Mouse (Mus musculus) heart, embryonic 16.5 days (tissue): ENCODE results near the gene Faf2. TPM values are rescaled to one million over a fixed set of nuclear protein-coding genes. Genes with fewer than 3 reads are reported as not detected.

Source experiments
- ATAC-seq: fragments of 200-750 bp; cut with Nextera tagmentation; replicated peaks from 2 replicates; pipeline ENCODE4 v1.8.0; 2017; ENCODE audit warnings: moderate number of reproducible peaks; ENCODE audit not compliant: insufficient read depth, low FRiP score; ENCODE audit errors: extremely low read depth
- H3K27ac ChIP-seq: fragments of 300-500 bp; sonication (generic); 2 replicates; pipeline ENCODE4 v1.5.1; 2014; ENCODE audit warnings: mild to moderate bottlenecking, low read length, control low read depth, moderate library complexity
- H3K27me3 ChIP-seq: fragments of 300-500 bp; sonication (generic); 2 replicates; pipeline ENCODE4 v1.6.1; 2014; ENCODE audit warnings: low read length, mixed read lengths; ENCODE audit not compliant: control insufficient read depth, insufficient read depth
- H3K36me3 ChIP-seq: fragments of 300-500 bp; sonication (generic); 2 replicates; pipeline ENCODE4 v1.6.1; 2014; ENCODE audit not compliant: control insufficient read depth, insufficient read depth
- H3K4me1 ChIP-seq: fragments of 300-500 bp; sonication (generic); 2 replicates; pipeline ENCODE4 v1.6.1; 2014; ENCODE audit warnings: low read length, mixed read lengths; ENCODE audit not compliant: control insufficient read depth, insufficient read depth
- H3K4me2 ChIP-seq: fragments of 300-500 bp; sonication (generic); 2 replicates; pipeline ENCODE4 v1.6.1; 2014; ENCODE audit warnings: low read depth, mild to moderate bottlenecking, control low read depth, low read length
- H3K4me3 ChIP-seq: fragments of 300-500 bp; sonication (generic); 2 replicates; pipeline ENCODE4 v1.5.1; 2014; ENCODE audit warnings: mild to moderate bottlenecking, control low read depth, low read length
- H3K9ac ChIP-seq: fragments of 300-500 bp; sonication (generic); 2 replicates; pipeline ENCODE4 v1.6.1; 2014; ENCODE audit warnings: low read length, control low read depth
- H3K9me3 ChIP-seq: fragments of 300-500 bp; sonication (generic); replicated peaks from 2 replicates; pipeline ENCODE4 v1.6.1; 2016; ENCODE audit warnings: low read length; ENCODE audit not compliant: control insufficient read depth
- WGBS: fragments of 180-500 bp; shearing (Covaris S2); extraction: QIAGEN DNeasy Blood & Tissue Kit; methylation state at CpG from one replicate; pipeline ENCODE4 v1.1.7; 2014; 5-methylcytosine and 5-hydroxymethylcytosine counted together
- polyA plus RNA-seq: library from polyadenylated mRNA; unstranded; fragments of >200 nt; fragmentation: Nextera tagmentation; extraction: Ambion mirVana; gene quantifications from 2 replicates; pipeline ENCODE4 v1.2.1, GENCODE M21; 2015

The Faf2 gene
- polyA plus RNA-seq, 1 experiment from 2014 or later: 42.7 TPM

DNA sequence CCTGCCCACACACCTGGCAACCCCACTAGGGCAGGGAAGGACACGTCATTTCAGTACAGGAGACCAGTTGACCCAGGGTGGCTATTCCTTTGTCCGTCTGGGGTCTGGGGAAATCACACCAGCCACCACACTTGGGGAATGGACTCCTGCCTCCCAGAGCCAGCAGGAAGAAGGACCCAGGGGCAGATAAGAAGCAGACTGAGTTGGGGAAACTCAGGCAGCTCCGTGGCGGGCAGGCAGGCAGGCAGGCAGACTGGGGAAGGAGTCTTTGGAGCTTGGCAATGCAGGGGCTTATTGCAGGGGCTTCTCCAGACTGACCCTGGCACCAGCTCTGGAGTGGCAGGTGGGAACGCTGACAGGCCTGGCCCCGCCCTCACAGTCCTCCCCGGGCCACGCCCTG, 59.7 kb downstream of the Faf2 start:
- no peak overlapping the region for H3K4me2 ChIP-seq
- no peaks in the 10 kb centered on the region for H3K27me3 ChIP-seq
- H3K36me3 ChIP-seq: peaks cover 39% of the 10 kb centered on the region
- ATAC-seq: no peak
- H3K9ac ChIP-seq: no peak overlapping the region
- no peaks in the 10 kb centered on the region for H3K9me3 ChIP-seq
- no peak overlapping the region for H3K4me3 ChIP-seq
- WGBS: 79% methylated on average over 8 of the region's 8 CpGs
- H3K4me1 ChIP-seq: peaks cover 25% of the 10 kb centered on the region
- no peak overlapping the region for H3K27ac ChIP-seq

DNA sequence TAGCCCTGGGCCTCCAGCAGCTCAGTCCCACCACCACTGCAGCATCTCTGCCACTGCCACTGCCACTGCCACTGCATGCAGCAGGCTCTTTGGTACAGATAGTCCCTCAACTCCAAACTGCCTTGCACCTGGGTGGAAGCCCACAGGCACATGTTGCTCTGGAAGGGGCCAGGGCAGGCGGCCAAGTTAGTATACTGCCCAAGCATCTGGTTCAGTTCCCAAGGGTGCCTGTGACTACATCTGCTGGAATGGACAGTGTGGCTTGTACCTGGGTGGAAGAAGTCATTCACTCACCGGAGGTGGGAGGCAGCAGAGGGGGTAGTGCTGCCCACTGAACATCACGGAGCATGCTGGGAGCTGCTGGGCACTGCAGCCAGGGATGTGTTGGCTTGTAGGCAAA, 61.7 kb downstream of the Faf2 start:
- H3K9me3 ChIP-seq: no peaks in the 10 kb centered on the region
- H3K4me1 ChIP-seq: peaks cover 28% of the 10 kb centered on the region
- no peak overlapping the region for H3K4me3 ChIP-seq
- no peak overlapping the region for H3K4me2 ChIP-seq
- no peak overlapping the region for H3K27ac ChIP-seq
- peaks cover 39% of the 10 kb centered on the region for H3K36me3 ChIP-seq
- no peak for ATAC-seq
- WGBS: 85% methylated on average over 3 of the region's 3 CpGs
- H3K9ac ChIP-seq: no peak overlapping the region
- no peaks in the 10 kb centered on the region for H3K27me3 ChIP-seq

DNA sequence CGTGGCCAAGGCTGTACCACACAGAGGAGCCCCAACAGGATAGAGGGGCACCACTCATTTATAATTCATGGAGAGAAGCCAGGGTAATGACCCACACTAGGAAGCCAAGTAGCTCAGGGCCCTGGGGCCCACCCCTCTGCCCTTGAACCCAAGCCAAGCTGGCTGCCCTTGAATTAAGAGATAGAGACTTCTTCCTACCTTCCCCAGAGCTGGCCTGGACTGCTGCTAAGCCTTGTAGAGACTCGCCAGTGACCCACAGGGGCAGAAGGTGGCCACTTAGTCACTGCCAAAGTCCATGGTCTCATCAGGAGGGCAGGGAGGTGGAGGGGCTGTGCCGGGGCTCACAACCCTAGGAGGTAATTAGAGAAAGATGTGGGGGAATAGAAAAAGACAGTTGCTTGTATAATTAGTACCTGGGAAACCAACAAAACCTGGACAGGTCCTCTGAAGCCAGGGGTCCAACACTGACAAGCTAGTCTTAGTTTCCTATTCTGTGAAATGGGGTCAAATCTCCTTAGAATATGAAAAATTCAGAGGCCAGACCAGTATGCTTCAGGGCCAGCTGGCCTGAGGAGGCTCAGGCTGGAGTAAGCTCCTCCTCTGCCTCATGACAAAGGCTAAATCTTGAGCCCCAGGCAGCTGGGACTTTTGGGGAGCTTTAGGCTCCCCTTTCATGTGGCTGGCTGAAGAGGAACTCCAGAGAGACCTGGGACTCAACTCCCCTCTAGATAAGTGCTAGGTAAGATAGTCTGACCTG, 62.7 kb downstream of the Faf2 start:
- 62% methylated on average over 3 of the region's 3 CpGs for WGBS
- peaks cover 36% of the 10 kb centered on the region for H3K4me1 ChIP-seq

DNA sequence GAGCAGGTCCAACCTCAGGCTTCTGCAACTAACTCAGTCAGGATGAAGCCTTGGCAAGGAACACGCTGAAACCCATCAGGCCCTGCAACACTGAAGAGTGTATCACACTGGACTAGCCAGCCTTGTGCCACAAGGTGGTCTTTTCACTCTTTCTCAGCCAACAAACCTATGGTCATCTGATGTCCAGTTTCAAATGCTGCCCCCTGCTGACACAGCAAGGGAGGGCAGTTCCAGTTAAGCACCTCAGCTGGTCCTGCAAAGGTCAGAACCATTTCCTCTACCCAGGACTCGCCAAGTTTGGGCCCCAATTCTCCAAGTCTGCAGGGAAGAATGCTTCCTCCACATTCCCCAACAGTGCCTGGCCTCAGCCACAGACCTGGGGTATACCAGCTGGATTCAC, 63.6 kb downstream of the Faf2 start:
- H3K4me3 ChIP-seq: peak overlapping the region; percentile 72
- no peak overlapping the region for H3K27ac ChIP-seq

More for the DNA sequence above, 62.7 kb downstream of the Faf2 start:
- Histone ChIP-seq H3K9ac (peak overlapping the region; percentile 33; the same call in 1 of the 2 replicates), H3K27me3 (no peaks in the 10 kb centered on the region), H3K4me2 (peak overlapping the region; percentile 32; the same call in 1 of the 2 replicates), H3K27ac (peak overlapping the region; percentile 46), H3K36me3 (peaks cover 39% of the 10 kb centered on the region), H3K9me3 (no peaks in the 10 kb centered on the region), H3K4me3 (no peak overlapping the region)
- ATAC-seq: no peak

DNA sequence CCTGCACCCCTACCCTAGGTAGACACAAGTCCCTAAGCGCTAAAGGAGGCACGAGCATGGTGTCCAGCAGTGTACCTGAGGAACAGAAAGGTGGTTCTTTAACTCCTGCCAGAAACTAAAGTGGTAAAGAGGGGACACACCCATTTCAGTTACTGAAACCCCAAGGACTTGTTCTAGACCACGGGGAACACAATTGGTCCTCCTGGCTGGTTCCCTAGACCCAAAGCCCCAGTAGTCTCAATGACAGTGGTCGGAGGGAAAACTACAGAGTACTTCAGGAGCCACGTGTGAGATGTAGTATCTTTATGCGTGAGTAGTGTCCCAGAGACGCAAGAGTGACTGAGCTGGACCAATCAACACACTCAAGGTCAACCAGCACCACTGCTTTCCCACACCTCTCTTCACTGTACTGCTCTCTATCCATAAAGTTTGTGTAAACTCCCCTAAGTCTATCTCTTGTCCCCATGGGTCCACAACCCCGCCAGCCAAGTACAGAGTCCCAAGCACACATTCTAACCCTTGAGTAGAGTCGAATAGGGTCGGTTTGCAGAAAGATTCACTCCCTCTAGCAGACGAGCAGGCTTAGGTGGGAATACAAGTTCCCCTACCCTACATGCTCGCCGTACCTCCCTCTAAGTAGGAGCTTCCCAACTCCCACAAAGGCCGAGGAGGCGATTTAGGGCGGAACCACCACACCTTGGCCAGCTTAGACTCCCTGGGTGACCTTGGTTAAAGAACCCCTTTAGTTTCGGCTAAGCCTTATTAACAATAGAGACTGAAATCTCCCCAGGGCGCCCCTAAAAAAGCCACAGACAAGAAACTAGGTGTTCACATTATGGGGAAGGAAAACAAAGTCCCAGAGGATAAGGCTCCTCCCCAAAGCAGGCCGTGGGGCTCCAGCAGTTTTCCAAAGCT, 64.8 kb downstream of the Faf2 start:
- Histone ChIP-seq H3K27ac (peak overlapping the region; percentile 100), H3K4me3 (peak overlapping the region; percentile 72), H3K27me3 (no peaks in the 10 kb centered on the region), H3K4me1 (peaks cover 47% of the 10 kb centered on the region), H3K9ac (peak overlapping the region; percentile 85), H3K36me3 (peaks cover 23% of the 10 kb centered on the region), H3K9me3 (no peaks in the 10 kb centered on the region), H3K4me2 (peak overlapping the region; percentile 89)
- WGBS: 6% methylated on average over 19 of the region's 19 CpGs
- ATAC-seq: no peak

More for the DNA sequence above, 63.6 kb downstream of the Faf2 start:
- Histone ChIP-seq H3K36me3 (peaks cover 34% of the 10 kb centered on the region), H3K9me3 (no peaks in the 10 kb centered on the region), H3K4me1 (peaks cover 36% of the 10 kb centered on the region), H3K9ac (peak overlapping the region; percentile 33), H3K4me2 (peak overlapping the region; percentile 89), H3K27me3 (no peaks in the 10 kb centered on the region)
- 42% methylated on average over 2 of the region's 2 CpGs for WGBS
- ATAC-seq: no peak

DNA sequence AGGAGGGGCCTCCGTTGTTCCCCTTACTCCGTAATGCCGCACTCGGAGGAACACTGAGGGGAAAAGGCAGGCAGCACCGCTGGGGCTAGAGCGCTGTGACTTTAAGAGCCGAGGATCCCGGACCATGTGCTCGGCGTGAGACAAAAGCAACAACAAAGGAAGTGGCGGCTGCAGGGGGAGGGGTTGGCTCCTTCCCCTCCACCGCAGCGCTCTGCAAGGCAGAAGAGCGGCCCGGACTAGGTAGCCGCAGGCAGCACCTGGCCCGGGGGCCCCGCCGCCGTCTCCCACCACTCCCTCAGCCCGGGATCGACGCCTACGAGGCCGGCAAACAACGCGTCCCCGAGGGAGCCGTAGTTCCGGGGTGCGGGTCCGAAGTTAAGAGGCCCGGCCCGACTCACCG, 65.5 kb downstream of the Faf2 start:
- H3K9ac ChIP-seq: peak overlapping the region; percentile 85
- ATAC-seq: peak; percentile 66
- H3K4me2 ChIP-seq: peak overlapping the region; percentile 89
- H3K4me3 ChIP-seq: peak overlapping the region; percentile 72
- H3K36me3 ChIP-seq: peaks cover 17% of the 10 kb centered on the region
- peaks cover 54% of the 10 kb centered on the region for H3K4me1 ChIP-seq
- H3K9me3 ChIP-seq: no peaks in the 10 kb centered on the region
- under 1% methylated on average over 35 of the region's 35 CpGs for WGBS
- peak overlapping the region; percentile 100 for H3K27ac ChIP-seq
- no peaks in the 10 kb centered on the region for H3K27me3 ChIP-seq

DNA sequence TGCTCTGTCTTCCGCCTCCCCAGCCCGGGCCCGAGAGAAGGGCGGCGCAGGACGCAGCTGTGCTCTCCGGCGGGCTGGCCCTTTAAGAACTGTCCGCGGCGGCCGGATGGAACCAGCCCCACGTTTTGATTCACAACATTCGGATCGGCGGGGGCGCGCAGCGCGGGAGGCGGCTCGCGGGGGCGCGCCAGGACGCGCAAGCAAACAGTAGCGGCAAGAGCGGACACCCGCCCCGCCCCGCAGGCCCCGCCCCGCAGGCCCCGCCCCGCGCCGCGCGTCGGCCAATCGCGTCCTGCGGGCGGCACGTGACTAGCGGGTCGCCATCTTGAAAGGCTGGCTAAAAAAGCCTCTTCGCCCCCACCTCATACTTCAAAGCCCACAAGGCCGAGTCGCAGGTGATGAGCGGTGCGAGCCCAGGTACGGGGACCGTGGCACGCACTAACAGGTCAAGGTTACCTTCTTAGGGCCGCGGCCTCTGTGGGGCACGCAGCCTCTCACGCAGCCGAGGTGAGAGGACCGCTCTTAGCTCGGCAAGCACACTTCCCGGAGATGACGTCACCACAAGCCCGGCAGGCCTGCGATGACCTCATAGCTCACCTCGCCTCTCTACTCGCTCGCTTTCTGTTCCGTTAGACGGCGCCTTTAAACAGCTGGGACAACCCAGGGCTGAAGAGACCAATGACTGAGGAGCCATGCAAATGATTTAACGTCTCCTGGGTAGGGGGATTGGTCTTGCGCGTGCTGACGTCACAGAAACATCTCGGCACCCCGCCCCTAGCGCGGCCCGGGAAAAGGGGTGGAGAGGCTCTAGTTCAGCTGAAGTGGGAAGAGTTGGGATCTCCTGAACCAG, 66.2 kb downstream of the Faf2 start:
- H3K27ac ChIP-seq: peak overlapping the region; percentile 100
- H3K27me3 ChIP-seq: no peaks in the 10 kb centered on the region
- peak; percentile 90 for ATAC-seq
- H3K4me3 ChIP-seq: peak overlapping the region; percentile 72
- peaks cover 61% of the 10 kb centered on the region for H3K4me1 ChIP-seq
- peak overlapping the region; percentile 85 for H3K9ac ChIP-seq
- WGBS: under 1% methylated on average over 58 of the region's 82 CpGs
- no peaks in the 10 kb centered on the region for H3K9me3 ChIP-seq
- peak overlapping the region; percentile 89 for H3K4me2 ChIP-seq
- peaks cover 10% of the 10 kb centered on the region for H3K36me3 ChIP-seq

DNA sequence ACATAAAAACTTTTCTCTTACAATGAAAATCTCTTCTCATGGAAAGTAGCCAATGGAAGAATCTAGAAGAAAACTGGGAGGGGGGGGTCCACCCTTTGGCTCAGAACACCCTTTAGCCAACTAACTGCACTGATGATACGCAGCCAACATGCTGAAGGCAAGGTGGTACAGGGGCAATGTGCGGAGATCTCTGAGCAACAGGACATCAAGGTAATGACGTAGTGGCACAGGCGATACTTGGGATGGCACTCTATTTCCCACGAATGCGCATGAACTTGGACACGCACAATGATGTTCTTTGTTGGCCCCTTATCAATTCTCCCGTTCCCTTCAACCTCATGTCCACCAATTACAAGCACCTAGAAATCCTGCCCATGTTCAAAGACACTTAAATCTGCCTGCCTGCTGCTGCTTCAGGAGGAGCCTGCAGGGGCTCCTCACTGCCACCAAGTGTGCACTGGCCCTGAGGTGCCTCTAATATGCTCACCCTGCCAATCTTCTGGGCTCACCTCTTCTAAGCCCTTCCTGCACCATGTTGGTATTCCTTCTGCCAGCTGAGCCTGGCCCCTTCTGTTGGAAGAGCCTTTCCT, 68.7 kb downstream of the Faf2 start:
- Histone ChIP-seq H3K9me3 (no peaks in the 10 kb centered on the region), H3K4me1 (peaks cover 51% of the 10 kb centered on the region), H3K4me2 (no peak overlapping the region), H3K9ac (peak overlapping the region; percentile 15; the same call in 1 of the 2 replicates), H3K27ac (no peak overlapping the region; the same call in 1 of the 2 replicates), H3K36me3 (no peaks in the 10 kb centered on the region), H3K27me3 (no peaks in the 10 kb centered on the region), H3K4me3 (no peak overlapping the region)
- WGBS: 90% methylated on average over 8 of the region's 8 CpGs
- no peak for ATAC-seq
